Mouse (Mus musculus) heart, adult 8-10 months (tissue): ENCODE measurements at regions not wholly inside any gene's neighbourhood (a gene's known extent, or its start where the extent isn't known, plus 50 kb on each side); places are given as distances from the start of the nearest gene placed in this dataset.

ENCODE experiments used
- DNase-seq: peaks from one replicate; pipeline ENCODE4 v3.0.0; 2022; ENCODE audit warnings: low spot score

DNA sequence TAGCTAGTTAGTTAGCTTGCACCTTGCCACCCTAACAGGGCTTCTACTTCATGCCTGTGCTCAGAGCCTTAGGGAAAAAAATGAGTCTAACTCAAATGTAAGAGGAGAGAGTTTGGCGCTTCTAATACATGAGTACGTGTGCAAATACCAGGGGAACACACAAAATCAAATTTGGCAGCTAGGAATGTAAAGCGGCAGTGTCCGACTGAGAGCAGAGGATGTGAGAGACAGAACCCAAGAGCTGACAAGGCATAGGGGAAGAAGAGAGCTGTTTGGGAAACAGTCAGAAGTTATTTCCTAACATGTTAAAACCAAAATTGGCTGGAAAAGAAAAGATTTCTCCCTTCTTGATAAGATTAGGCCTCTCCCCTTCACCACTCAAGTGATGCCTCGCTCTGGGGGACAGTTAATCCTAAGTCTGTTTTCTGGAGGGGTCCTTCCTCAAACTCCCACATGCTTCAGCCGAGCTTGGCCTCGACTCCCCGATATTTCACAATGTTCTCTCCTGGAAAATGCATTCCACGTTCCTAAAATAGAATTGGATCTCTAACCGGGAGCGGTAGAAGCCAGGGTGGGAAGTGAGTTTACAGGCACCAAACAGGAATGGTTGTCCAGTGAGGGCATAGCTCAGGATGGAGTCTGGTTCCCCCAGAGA is 229.1 kb downstream of the Maf start:
- DNase-seq: peak; percentile 19

DNA sequence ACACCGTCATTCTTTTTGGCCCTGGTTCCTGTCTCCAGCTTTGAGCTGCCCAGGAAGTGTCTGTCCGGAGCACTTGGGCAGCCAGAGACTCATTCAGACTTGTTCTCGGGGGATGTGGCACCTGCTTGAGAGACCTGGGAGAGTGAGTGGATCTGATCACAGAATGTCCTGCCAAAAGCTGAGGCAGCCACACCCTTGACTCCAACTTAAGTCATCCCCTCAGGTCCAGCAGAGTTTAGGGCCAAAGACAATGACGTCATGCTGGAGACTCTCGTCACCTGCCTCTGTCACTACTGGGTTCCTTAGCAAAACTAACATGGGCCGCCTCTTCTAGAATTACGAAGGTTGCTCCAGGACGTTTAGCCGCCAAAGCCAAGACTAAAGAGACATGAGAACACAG is 231.5 kb downstream of the Maf start:
- DNase-seq: no peak

DNA sequence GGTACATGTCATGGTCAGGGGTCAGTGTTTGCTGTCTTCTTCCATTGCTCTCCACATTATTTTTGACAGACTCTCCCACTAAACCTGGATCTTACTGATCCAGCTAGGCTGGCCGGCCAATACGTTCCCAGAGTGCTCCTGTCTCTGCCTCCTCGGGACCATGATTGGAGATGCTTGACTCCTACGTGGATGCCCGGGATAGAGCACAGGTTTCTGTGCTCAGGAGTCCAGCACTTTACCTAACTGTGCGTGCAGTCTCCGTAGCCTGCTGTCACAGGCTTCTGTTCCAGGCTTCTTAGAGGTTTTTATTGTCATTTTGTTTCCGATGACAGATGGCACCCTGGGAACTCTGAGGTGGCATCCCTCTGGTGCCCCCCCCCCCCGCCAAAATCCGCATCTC is 232.4 kb downstream of the Maf start:
- no peak for DNase-seq

DNA sequence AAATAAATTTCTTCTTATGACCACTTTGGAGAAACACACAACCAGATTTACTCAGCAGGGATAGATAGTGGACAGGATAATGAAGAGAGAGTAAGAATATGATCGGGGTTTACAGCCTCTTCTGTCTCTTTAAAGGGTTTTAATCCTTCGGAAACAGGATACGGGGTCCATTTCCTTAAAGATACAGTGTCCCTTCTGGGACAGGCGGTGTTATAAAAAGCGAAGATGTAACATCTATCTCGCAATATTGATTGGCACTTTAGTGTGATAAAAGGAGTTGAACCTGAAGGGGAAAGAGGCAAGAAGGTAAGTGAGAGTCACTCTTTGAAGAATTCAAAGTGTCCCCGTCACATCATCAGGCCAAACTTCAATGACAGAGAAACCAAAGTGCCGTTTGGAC is 233.6 kb downstream of the Maf start:
- no peak for DNase-seq

DNA sequence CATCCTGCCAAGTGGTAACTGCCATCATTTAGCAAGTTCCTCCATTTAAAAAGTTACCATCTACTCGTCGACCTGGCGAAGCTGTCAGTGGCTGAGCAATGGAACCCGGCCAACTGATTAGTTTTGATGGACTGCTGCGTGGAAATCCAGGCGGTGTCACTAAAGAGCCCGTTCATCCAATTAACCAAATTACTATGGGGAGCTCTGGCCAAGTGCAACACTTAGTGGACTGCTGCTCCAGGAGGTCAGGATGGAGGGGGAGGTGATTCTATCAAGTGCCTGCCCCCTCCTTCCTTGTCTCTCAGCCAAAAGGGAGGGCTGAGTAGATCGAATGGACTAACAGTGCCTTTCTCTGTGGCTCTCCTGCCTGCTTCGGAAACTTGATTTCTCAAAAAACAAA is 241.0 kb downstream of the Maf start:
- DNase-seq: no peak

DNA sequence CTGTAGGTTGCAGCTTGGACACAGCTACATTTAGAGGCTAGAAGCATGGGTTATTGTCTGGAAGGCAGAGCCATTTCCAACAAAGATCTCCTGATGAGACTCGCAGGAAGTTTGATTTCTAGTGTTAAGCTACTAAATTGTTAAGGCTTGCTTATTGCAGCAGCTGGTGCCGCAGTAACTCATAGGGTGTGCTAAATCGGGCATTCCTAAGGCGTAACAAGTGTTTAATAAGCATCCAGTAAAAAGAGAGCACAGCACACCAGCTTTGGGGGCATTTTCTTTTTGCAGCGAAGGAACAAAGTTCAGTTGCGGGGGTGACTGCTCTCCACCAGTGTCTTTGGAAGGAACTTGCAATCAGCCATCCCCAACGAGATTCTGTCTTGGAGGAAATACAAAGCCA is 241.5 kb downstream of the Maf start:
- DNase-seq: no peak

DNA sequence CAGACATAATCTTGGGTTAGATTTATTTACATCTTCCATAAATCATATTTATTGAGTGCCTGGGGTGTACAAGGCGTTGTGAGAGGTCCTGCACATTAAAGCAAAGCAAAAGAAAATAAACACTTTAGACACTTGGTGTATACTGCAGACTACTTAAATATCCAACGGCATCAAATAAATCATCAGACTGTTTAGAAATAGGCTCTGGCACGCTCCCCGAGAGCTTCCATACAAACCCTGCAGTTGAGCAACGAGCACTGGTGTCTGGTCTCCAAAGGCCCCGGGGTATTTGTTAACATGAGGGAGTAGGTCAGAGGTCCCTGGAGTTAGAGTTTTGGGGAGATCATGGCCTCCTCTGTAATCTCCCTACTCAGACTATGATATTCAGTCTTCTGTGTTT is 244.9 kb downstream of the Maf start:
- DNase-seq: no peak

DNA sequence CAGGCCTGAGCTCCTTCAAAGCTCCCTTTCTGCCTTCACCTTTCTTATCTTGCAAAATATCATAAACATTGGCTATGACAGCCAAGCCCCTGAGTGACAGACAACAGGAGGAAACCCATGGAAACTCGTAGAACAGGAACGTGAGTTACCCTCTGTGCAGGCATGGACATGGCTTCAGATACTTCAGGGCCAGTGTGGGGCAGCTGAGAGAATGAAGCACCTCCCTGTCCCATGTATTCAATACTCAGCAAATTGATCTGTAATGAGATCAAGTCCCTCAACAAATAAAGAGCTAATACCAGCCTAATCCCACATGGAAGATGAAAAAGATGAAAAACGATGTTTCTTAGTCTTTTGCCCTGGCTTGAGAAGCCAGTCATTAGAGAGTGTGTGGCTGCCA is 249.5 kb downstream of the Maf start:
- DNase-seq: no peak

DNA sequence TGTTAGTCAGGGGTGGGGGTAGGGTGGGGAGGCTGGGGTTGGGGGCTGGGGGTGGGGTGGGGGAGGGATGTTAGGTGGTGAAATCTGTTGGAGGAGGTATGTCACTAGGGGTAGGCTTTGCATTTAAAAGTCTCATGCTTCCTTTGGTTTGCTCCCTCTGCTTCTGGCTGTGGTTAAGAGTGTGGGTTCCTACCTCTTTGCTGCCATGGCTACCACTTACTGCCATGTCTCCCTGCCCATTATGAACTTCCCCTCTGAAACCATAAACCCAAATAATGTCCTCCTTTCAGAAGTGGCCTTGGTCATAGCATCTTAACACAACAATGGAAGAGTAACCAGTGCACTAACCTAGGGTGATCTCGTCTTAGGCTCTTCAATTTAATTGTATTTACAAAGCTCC is 256.8 kb downstream of the Maf start:
- no peak for DNase-seq

DNA sequence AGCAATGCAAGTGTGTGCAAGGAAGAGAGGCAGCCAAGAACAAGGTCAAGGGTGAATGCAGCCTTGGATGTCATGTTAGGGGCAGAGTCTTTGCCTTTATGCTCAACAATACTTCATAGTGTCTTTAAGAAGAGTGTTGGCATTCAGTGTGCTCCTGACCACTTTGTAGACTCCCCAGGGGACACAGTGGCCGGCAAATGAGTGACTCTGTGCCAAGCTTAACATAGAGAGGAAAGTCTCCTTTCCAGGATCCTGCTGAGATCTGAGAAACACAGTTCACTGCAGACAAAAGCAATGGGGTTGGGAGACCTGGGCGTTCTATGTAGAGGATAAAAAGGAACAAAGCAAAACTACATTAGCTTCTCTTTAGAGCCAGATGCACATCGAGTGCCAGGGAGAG is 259.2 kb downstream of the Maf start:
- DNase-seq: no peak

DNA sequence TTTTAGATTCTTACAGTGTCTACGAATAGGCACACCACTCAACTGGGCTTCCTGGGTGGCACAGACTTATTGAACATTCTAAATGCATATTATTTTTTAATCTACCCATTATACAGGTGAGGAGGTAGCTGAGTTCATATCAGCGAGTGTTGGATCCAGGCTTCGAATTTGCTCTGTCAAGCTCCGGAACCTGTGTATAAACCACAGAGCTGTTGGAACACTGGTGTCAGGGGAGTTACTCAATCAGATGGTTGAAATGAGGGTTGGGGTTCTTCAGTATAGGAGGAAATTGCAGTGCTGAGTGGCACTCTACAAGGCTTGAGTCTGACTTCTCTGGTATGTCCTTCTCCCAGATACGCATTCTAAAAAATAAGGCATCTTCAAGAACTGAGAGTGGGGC is 263.1 kb downstream of the Maf start:
- no peak for DNase-seq

DNA sequence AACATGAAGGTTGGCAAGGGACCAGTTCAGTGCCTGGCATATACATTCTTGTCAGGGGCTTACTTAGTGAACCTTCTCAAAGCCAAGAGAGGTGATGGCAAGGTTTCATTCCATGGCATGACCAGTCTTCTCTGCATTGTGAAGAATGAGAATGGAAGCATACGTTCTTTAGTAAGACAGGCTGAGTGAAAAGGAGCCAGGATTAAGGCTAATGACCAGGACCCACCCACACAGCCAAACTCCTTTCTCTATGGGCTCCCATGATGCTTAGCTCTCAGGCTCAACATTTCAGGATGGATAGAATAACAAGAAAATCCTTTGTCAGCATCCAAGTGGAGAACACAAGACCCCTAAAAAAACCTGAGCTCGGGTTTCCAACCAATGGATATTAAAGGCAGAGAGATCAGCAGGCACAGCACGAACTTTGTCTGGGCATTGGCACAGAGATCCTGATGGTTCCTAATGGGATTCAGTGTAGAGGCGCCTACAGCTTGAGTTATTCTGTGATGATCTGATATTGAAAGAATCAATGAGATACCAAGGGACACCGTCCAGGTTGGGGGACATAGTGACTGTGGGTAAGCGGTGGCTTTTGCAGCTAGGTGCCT is 265.5 kb downstream of the Maf start:
- no peak for DNase-seq

DNA sequence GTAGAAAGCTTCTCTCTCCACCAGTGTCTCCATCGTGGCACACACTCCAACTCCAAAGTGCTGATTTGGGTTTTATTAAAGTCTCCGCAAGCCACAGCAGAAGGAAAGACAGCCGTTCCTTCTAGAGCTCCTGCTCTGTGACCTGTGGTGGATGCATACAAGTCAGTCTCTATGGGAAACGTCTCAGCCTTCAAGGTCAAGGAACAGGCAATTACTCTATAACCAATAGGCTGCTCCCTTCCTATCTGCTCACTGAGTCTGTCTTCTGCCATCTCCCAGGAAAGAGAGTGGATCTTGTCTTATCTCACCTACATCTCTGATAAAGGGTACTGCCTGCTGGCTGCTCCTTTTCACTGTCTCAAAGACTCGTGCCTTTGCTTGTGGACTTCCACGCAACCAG is 266.3 kb downstream of the Maf start:
- no peak for DNase-seq

DNA sequence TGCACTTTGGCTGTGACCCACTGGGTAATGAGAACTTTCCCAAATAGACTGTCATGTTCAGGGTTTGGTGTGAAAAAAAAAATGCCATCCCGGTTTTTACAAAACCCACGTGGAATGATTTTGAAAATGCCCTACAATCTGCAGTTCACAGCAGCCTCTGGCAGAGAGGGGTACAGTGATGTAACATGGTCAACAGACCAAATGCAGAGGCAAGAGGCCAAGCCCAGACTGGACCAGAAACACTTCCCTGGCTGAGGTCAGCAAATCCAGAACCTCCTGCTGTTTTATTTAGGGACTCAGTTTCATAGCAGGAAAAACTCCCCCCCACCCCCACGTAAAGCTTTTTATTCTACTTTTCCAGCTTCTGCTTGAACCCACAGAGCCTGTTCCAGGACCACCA is 267.4 kb downstream of the Maf start:
- DNase-seq: no peak

DNA sequence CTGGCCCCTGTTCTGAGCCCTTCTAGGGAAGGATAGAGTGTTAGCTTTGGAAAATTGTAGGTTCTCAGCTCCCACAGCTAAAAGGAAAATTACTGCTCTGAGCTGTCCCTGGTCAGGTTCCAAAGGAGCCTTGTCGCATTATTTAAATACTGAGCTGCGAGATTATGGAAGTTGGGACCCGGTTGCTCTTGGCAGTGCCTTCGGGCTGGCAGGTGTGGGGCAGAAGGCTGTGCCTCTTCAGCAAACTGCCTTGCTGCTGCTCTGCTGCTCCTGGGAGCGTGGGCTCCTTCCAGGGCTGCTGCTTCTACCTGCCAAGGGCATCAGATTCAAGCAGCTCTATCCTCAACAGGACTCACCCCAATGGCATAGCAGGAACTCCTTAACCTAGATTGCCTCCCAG is 268.1 kb downstream of the Maf start:
- no peak for DNase-seq

DNA sequence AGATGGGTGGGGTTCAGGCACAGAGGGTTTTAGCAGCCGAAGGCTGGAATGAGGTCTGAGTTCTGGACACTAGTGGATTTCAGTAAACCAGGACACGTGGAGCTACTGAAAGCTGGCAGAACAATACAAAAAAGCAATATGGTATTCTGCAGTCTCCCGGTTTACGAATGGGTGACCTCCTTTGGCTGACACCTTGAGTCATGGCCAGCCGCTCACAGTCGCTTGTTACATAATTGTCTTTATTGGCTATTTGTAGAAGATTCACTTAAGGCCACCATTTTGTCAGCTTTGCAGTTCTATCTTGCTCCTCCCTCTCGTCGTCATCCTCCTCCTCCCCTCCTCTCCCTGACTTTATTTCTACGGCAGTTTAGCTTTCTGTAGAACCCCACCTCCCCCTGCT is 269.6 kb downstream of the Maf start:
- no peak for DNase-seq

DNA sequence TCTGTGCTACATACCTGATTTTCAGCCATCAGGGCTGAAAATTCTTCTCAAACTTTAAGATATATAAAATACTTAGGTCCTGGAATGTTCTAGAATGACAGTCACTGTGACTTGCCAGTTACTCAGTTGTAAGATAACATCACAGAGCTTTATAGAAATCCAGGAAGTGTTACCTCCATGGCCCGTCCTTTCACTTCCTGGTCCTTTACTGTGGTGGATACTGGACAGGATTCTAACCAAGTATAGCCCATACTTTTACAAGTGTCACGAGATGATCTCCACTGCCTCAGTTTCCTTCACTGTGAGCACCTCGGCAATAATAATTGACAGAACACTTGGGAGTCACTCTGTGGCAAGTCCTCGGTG is 271.3 kb downstream of the Maf start:
- DNase-seq: no peak

DNA sequence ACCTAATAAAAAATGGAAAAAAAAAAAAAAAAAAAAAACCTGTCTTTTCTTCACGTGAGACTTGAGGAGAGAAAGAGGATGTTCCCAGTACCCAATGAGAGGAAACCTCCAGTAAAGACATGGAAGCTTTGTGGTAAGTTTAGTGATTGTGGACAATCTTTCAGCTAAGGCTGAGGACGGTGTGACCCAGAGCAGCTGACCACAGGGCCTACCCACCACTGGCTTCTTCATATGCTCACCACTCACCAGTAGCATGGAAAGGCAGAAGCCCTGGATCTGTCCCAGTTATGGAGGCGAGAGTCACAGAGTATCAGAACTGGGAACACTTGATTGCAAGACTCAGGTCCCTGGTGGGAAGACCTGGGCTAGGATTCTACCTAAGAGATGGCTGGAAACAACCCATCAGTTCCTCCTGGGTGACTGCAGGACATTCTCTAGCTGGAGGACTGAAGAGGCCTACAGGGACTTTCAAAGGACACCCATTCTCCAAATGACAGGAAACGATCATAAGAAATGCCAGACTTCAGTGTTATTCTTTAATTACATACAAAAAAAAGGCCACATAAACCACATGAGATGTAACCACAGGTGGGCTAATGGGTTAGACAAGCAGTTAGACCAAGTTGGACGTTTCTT is 271.8 kb downstream of the Maf start:
- DNase-seq: no peak

DNA sequence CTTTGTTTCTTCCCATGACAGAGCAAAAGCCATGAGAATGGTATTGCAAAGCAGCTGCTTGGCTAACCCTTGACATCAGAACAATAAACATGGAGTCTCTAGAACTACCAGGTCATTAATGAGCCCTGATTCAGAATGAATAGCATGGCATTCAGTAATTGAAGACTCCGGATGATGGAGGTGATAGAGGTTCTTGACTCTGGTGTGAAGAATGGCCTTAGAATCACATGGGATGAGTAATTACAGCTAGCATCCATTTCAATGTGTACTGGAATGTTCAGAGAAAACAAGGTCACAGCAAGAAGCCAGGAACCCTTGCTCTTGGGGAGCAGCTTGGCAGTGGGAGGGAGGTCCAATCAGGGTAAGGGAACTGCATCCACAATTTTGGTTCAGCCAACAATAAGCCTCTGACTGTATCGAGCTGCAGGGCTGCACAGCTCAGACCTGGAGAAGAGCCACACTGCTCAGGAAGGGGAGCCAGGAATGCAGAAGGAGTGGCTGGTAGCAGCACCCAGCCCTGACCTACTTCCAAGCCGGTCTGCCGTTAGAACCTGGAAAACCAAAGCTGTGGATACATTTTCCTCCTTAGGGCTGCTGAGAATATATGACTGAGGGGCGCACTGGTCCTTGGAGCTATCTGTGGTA is 275.1 kb downstream of the Maf start:
- no peak for DNase-seq

DNA sequence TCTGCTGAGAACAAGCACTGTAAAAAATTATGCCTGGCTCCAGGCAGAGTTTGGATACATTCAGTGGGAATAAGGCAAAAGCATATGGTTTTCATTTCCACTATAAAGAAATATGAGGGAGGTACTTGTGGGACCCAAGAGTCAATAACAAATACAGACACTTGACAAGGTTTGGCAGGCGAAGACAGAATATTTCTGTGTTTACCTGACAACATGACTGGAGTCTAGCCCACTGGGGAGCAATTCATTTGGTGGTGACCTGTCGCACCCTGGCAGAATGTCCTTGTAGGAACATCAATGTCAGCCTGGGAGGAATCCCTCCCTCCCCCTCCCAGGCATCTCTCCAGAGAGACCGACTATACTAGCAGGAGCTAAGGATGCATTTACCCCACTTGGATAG is 276.8 kb downstream of the Maf start:
- DNase-seq: no peak

DNA sequence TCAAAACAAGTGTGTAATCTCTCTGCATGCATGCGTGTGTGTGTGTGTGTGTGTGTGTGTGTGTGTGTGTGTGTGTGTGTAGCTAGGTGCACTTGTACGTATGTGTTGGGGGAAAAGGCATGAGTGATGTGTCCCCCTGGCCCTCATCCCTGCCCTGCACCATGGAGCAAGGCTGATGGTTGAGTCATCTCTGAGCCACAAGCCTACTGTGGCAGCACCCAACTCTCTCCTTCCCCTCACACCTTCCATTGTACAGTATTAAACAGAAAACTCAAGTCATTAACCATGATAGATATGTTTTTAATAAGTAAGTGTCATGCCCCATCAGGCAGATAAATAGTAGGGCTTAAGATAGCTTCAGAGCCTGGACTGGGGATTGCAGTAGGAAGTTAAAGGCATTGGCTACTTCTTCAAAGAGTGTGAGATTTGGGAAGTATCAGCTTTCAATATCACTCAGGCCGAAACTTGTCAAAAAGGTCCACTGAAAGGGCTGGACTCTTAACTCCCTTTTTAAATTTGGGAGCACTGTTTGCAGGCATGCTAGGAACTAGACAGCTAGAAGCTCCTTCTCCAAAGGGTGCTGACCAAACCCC is 278.2 kb downstream of the Maf start:
- DNase-seq: peak; percentile 28

DNA sequence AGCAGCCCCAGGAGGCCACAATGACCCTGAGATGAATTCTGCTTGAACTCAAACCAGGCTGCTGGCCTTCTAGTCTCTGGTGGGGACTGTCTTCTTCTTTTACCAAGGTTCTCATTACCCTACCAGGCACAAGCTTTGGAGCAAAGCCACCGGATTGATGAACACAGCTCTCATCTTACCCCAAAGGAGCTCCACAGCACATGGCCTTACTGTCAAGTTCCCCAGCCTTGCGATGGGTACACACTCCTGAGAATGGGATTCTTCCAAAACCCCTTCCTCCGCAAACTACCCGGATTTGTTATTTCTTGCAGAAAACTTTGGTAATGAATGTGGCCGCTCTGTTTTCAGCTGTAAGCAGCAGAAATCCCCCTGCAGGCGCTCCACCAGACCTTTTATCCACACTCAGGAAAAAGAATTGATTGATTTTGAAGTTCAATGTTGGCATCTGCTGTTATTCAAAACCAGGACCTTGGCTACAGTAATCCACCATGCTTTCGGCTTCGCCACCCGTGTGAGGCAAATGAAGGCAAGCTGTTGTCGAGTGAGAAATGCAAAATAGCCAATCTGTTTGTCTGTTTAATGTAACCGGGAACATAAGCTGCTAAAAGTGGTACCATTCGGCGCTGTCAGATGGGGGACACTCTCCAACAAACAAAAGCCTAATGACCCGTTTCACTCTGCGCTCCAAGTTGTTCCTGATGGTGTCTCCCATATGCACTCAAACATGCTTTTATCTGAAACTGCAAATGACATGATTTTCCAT is 278.9 kb downstream of the Maf start:
- no peak for DNase-seq
